Mouse (Mus musculus): Measurements from ENCODE around the gene Rab3gap1. TPM values are rescaled to one million over a fixed set of nuclear protein-coding genes. Genes with fewer than 3 reads are reported as not detected.
"Not testable (repeated sequence)": the region's sequence is repeated elsewhere in the genome, so short reads cannot be mapped to it uniquely, and the experiment has no call there.

Rab3gap1 gene
- total RNA-seq, 2 experiments from 2014 or later = 70.6 to 72.5 TPM

GRCm38 (mm10) chr1:127943516-127943915 lies 74.9 kb downstream of the Rab3gap1 start:
- TF ChIP-seq CTCF (conservative IDR thresholded peaks at IDR 0.05) = no peak
- DNase-seq (ENCODE audit: low spot score in 2 of 2) = no peak
- H3K4me3 ChIP-seq = no peak overlapping the region
- no peak overlapping the region for H3K27ac ChIP-seq

GRCm38 (mm10) chr1:127945696-127946575 lies 77.4 kb downstream of the Rab3gap1 start:
- TF ChIP-seq CTCF (conservative IDR thresholded peaks at IDR 0.05) = no peak
- no peak for DNase-seq (ENCODE audit: low spot score in 2 of 2)
- H3K4me3 ChIP-seq = no peak overlapping the region
- H3K27ac ChIP-seq = peak overlapping the region; percentile 59

- Histone ChIP-seq H3K4me3 (no peak overlapping the region), H3K27ac (peak overlapping the region; percentile 59)
- no peak for TF ChIP-seq CTCF (conservative IDR thresholded peaks at IDR 0.05)
- no peak for DNase-seq (ENCODE audit: low spot score in 2 of 2)
Measured at GRCm38 (mm10) chr1:127946615-127947249, 78.2 kb downstream of the Rab3gap1 start.

- Histone ChIP-seq H3K27ac (no peak overlapping the region), H3K4me3 (no peak overlapping the region)
- no peak for DNase-seq (ENCODE audit: low spot score in 2 of 2)
- TF ChIP-seq CTCF (conservative IDR thresholded peaks at IDR 0.05) = no peak
Measured at GRCm38 (mm10) chr1:127948748-127949147, 80.2 kb downstream of the Rab3gap1 start.

GRCm38 (mm10) chr1:127952276-127952675 lies 83.7 kb downstream of the Rab3gap1 start:
- no peak for TF ChIP-seq CTCF (conservative IDR thresholded peaks at IDR 0.05)
- Histone ChIP-seq H3K27ac (no peak overlapping the region), H3K4me3 (no peak overlapping the region)
- no peak for DNase-seq (ENCODE audit: low spot score in 2 of 2)

- not testable (repeated sequence) for DNase-seq (ENCODE audit: low spot score in 2 of 2); H3K4me3 ChIP-seq; H3K27ac ChIP-seq
Measured at GRCm38 (mm10) chr1:127954198-127954597, 85.6 kb downstream of the Rab3gap1 start.

GRCm38 (mm10) chr1:127954800-127955199 lies 86.2 kb downstream of the Rab3gap1 start:
- Histone ChIP-seq H3K4me3 (no peak overlapping the region), H3K27ac (0 out of 2 replicates have a peak overlapping the region, but pooled peaks have one; percentile 54)
- no peak for TF ChIP-seq CTCF (conservative IDR thresholded peaks at IDR 0.05)
- DNase-seq (ENCODE audit: low spot score in 2 of 2) = peak in 1 of 2 experiments; percentile 42

- Histone ChIP-seq H3K27ac (no peak overlapping the region), H3K4me3 (no peak overlapping the region)
- no peak for TF ChIP-seq CTCF (conservative IDR thresholded peaks at IDR 0.05)
- no peak for DNase-seq (ENCODE audit: low spot score in 2 of 2)
Measured at GRCm38 (mm10) chr1:127956524-127956923, 88.0 kb downstream of the Rab3gap1 start.

GRCm38 (mm10) chr1:127958801-127959200 lies 90.2 kb downstream of the Rab3gap1 start:
- no peak overlapping the region for H3K4me3 ChIP-seq
- H3K27ac ChIP-seq = peak overlapping the region; percentile 77
- TF ChIP-seq CTCF (conservative IDR thresholded peaks at IDR 0.05) = no peak
- no peak for DNase-seq (ENCODE audit: low spot score in 2 of 2)

- Histone ChIP-seq H3K4me3 (no peak overlapping the region), H3K27ac (peak overlapping the region; percentile 77)
- no peak for DNase-seq (ENCODE audit: low spot score in 2 of 2)
- no peak for TF ChIP-seq CTCF (conservative IDR thresholded peaks at IDR 0.05)
Measured at GRCm38 (mm10) chr1:127959312-127959718, 90.7 kb downstream of the Rab3gap1 start.

GRCm38 (mm10) chr1:127961140-127961539 lies 92.6 kb downstream of the Rab3gap1 start:
- Histone ChIP-seq H3K4me3 (no peak overlapping the region), H3K27ac (no peak overlapping the region)
- TF ChIP-seq CTCF (conservative IDR thresholded peaks at IDR 0.05) = no peak
- no peak for DNase-seq (ENCODE audit: low spot score in 2 of 2)

- no peak overlapping the region for H3K27ac ChIP-seq
- DNase-seq (ENCODE audit: low spot score in 2 of 2) = no peak
- no peak overlapping the region for H3K4me3 ChIP-seq
- TF ChIP-seq CTCF (conservative IDR thresholded peaks at IDR 0.05) = no peak
Measured at GRCm38 (mm10) chr1:127963326-127963725, 94.8 kb downstream of the Rab3gap1 start.

- H3K4me3 ChIP-seq = no peak overlapping the region
- TF ChIP-seq CTCF (conservative IDR thresholded peaks at IDR 0.05) = no peak
- DNase-seq (ENCODE audit: low spot score in 2 of 2) = no peak
- H3K27ac ChIP-seq = no peak overlapping the region
Measured at GRCm38 (mm10) chr1:127970870-127971269, 102.3 kb downstream of the Rab3gap1 start.

Data from layer of hippocampus, adult 2 months (tissue).